Mouse (Mus musculus): ENCODE measurements around the gene Iqcf6. TPM values are rescaled to one million over a fixed set of nuclear protein-coding genes. Genes with fewer than 3 reads are reported as not detected.
A peak's percentile ranks its signal among the peaks of the same experiment; 100 is the strongest.
"Not testable (repeated sequence)": the region's sequence is repeated elsewhere in the genome, so short reads cannot be mapped to it uniquely, and the experiment has no call there.

Gene Iqcf6
- polyA plus RNA-seq, 1 experiment from 2014 or later = not detected

GRCm38 (mm10) chr9:106627796-106628195 is 1.4 kb downstream of the Iqcf6 start:
- not testable (repeated sequence) for H3K4me1 ChIP-seq; H3K4me3 ChIP-seq (replicated peaks); H3K9ac ChIP-seq (replicated peaks); H3K9me3 ChIP-seq (replicated peaks); H3K27me3 ChIP-seq (replicated peaks); H3K36me3 ChIP-seq; H3K4me2 ChIP-seq; ATAC-seq (ENCODE audit: low FRiP score); H3K27ac ChIP-seq (replicated peaks)
- 28% methylated on average over 8 of the region's 8 CpGs for WGBS

GRCm38 (mm10) chr9:106632185-106632584 is 5.8 kb downstream of the Iqcf6 start:
- no peak for ATAC-seq (ENCODE audit: low FRiP score)
- Histone ChIP-seq H3K4me3 (replicated peaks) (no peak overlapping the region), H3K9me3 (replicated peaks) (no peaks in the 10 kb centered on the region), H3K4me2 (no peak overlapping the region), H3K4me1 (no peaks in the 10 kb centered on the region), H3K9ac (replicated peaks) (no peak overlapping the region), H3K27me3 (replicated peaks) (no peaks in the 10 kb centered on the region), H3K36me3 (no peaks in the 10 kb centered on the region), H3K27ac (replicated peaks) (no peak overlapping the region)
- whole genome bisulfite sequencing = 66% methylated on average over 5 of the region's 5 CpGs

- no peaks in the 10 kb centered on the region for H3K9me3 ChIP-seq (replicated peaks)
- no peaks in the 10 kb centered on the region for H3K27me3 ChIP-seq (replicated peaks)
- H3K4me2 ChIP-seq = no peak overlapping the region
- ATAC-seq (ENCODE audit: low FRiP score) = no peak
- no peak overlapping the region for H3K27ac ChIP-seq (replicated peaks)
- no peaks in the 10 kb centered on the region for H3K4me1 ChIP-seq
- H3K36me3 ChIP-seq = no peaks in the 10 kb centered on the region
- WGBS = 93% methylated on average over 8 of the region's 8 CpGs
- H3K4me3 ChIP-seq (replicated peaks) = no peak overlapping the region
- no peak overlapping the region for H3K9ac ChIP-seq (replicated peaks)
These were observed 11.8 kb downstream of the Iqcf6 start for GRCm38 (mm10) chr9:106638154-106638553.

GRCm38 (mm10) chr9:106641346-106641745 is 15.0 kb downstream of the Iqcf6 start:
- H3K9ac ChIP-seq (replicated peaks) = no peak overlapping the region
- no peak overlapping the region for H3K4me2 ChIP-seq
- H3K27me3 ChIP-seq (replicated peaks) = no peaks in the 10 kb centered on the region
- H3K9me3 ChIP-seq (replicated peaks) = no peaks in the 10 kb centered on the region
- no peaks in the 10 kb centered on the region for H3K36me3 ChIP-seq
- H3K4me1 ChIP-seq = no peaks in the 10 kb centered on the region
- no peak for ATAC-seq (ENCODE audit: low FRiP score)
- 66% methylated on average over 5 of the region's 5 CpGs for WGBS
- H3K4me3 ChIP-seq (replicated peaks) = no peak overlapping the region
- H3K27ac ChIP-seq (replicated peaks) = no peak overlapping the region

GRCm38 (mm10) chr9:106643128-106643527 is 16.7 kb downstream of the Iqcf6 start:
- no peak overlapping the region for H3K4me3 ChIP-seq (replicated peaks)
- no peaks in the 10 kb centered on the region for H3K9me3 ChIP-seq (replicated peaks)
- no peak overlapping the region for H3K9ac ChIP-seq (replicated peaks)
- no peak for ATAC-seq (ENCODE audit: low FRiP score)
- H3K27ac ChIP-seq (replicated peaks) = no peak overlapping the region
- WGBS = 32% methylated on average over 7 of the region's 7 CpGs
- no peaks in the 10 kb centered on the region for H3K36me3 ChIP-seq
- H3K4me2 ChIP-seq = no peak overlapping the region
- H3K27me3 ChIP-seq (replicated peaks) = no peaks in the 10 kb centered on the region
- H3K4me1 ChIP-seq = no peaks in the 10 kb centered on the region

GRCm38 (mm10) chr9:106643787-106644186 is 17.4 kb downstream of the Iqcf6 start:
- ATAC-seq (ENCODE audit: low FRiP score) = no peak
- Histone ChIP-seq H3K27ac (replicated peaks) (no peak overlapping the region), H3K4me3 (replicated peaks) (no peak overlapping the region), H3K4me2 (no peak overlapping the region), H3K9me3 (replicated peaks) (no peaks in the 10 kb centered on the region), H3K27me3 (replicated peaks) (no peaks in the 10 kb centered on the region), H3K4me1 (no peaks in the 10 kb centered on the region), H3K36me3 (no peaks in the 10 kb centered on the region), H3K9ac (replicated peaks) (no peak overlapping the region)
- WGBS = 72% methylated on average over 6 of the region's 6 CpGs

GRCm38 (mm10) chr9:106645684-106646271 is 19.4 kb downstream of the Iqcf6 start:
- Histone ChIP-seq H3K4me1 (no peaks in the 10 kb centered on the region), H3K9ac (replicated peaks) (no peak overlapping the region), H3K4me2 (no peak overlapping the region), H3K9me3 (replicated peaks) (no peaks in the 10 kb centered on the region), H3K36me3 (no peaks in the 10 kb centered on the region), H3K27ac (replicated peaks) (no peak overlapping the region), H3K27me3 (replicated peaks) (no peaks in the 10 kb centered on the region), H3K4me3 (replicated peaks) (no peak overlapping the region)
- no peak for ATAC-seq (ENCODE audit: low FRiP score)
- 82% methylated on average over 9 of the region's 9 CpGs for WGBS

- ATAC-seq (ENCODE audit: low FRiP score) = no peak
- 70% methylated on average over 27 of the region's 27 CpGs for WGBS
These were observed 20.8 kb downstream of the Iqcf6 start for GRCm38 (mm10) chr9:106647226-106647625.

GRCm38 (mm10) chr9:106652720-106653119 is 26.3 kb downstream of the Iqcf6 start:
- no peaks in the 10 kb centered on the region for H3K9me3 ChIP-seq (replicated peaks)
- H3K36me3 ChIP-seq = no peaks in the 10 kb centered on the region
- H3K4me1 ChIP-seq = peaks cover 18% of the 10 kb centered on the region
- WGBS = 86% methylated on average over 1 of the region's 1 CpGs
- no peak for ATAC-seq (ENCODE audit: low FRiP score)
- H3K4me3 ChIP-seq (replicated peaks) = no peak overlapping the region
- H3K9ac ChIP-seq (replicated peaks) = no peak overlapping the region
- no peak overlapping the region for H3K27ac ChIP-seq (replicated peaks)
- H3K27me3 ChIP-seq (replicated peaks) = peaks cover 14% of the 10 kb centered on the region; the same call in 1 of the 2 replicates
- H3K4me2 ChIP-seq = no peak overlapping the region

More at GRCm38 (mm10) chr9:106647226-106647625, 20.8 kb downstream of the Iqcf6 start:
- Histone ChIP-seq H3K36me3 (no peaks in the 10 kb centered on the region), H3K27ac (replicated peaks) (no peak overlapping the region), H3K4me3 (replicated peaks) (no peak overlapping the region), H3K27me3 (replicated peaks) (no peaks in the 10 kb centered on the region), H3K9me3 (replicated peaks) (no peaks in the 10 kb centered on the region), H3K4me2 (no peak overlapping the region), H3K9ac (replicated peaks) (no peak overlapping the region), H3K4me1 (no peaks in the 10 kb centered on the region)

- WGBS = under 1% methylated on average over 32 of the region's 44 CpGs
These were observed 29.7 kb downstream of the Iqcf6 start, which contains the start of gene Grm2 for GRCm38 (mm10) chr9:106655884-106656720. TSS of gene Grm2 (minus strand) at chr9:106656082.

GRCm38 (mm10) chr9:106656820-106657219 is 30.4 kb downstream of the Iqcf6 start:
- Histone ChIP-seq H3K9me3 (replicated peaks) (no peaks in the 10 kb centered on the region), H3K9ac (replicated peaks) (peak overlapping the region; percentile 53; the same call in 1 of the 2 replicates), H3K27ac (replicated peaks) (no peak overlapping the region), H3K4me3 (replicated peaks) (no peak overlapping the region), H3K4me2 (peak overlapping the region; percentile 92; the same call in 1 of the 2 replicates), H3K27me3 (replicated peaks) (peaks cover 14% of the 10 kb centered on the region; the same call in 1 of the 2 replicates), H3K36me3 (peaks cover 37% of the 10 kb centered on the region), H3K4me1 (peaks cover 18% of the 10 kb centered on the region)
- 40% methylated on average over 5 of the region's 5 CpGs for WGBS
- ATAC-seq (ENCODE audit: low FRiP score) = no peak

More at GRCm38 (mm10) chr9:106655884-106656720, 29.7 kb downstream of the Iqcf6 start, which contains the start of gene Grm2:
- Histone ChIP-seq H3K9me3 (replicated peaks) (no peaks in the 10 kb centered on the region), H3K27me3 (replicated peaks) (peaks cover 14% of the 10 kb centered on the region; the same call in 1 of the 2 replicates), H3K4me3 (replicated peaks) (peak within 1 kb of the TSS; percentile 55), H3K4me1 (peaks cover 18% of the 10 kb centered on the region), H3K4me2 (peak within 1 kb of the TSS; percentile 92), H3K9ac (replicated peaks) (peak within 1 kb of the TSS; percentile 53), H3K36me3 (peaks cover 30% of the 10 kb centered on the region), H3K27ac (replicated peaks) (no peak within 1 kb of the TSS)
- ATAC-seq (ENCODE audit: low FRiP score) = peak; percentile 79

GRCm38 (mm10) chr9:106657592-106657991 is 31.2 kb downstream of the Iqcf6 start:
- no peak overlapping the region for H3K27ac ChIP-seq (replicated peaks)
- 37% methylated on average over 5 of the region's 5 CpGs for WGBS
- H3K27me3 ChIP-seq (replicated peaks) = peaks cover 14% of the 10 kb centered on the region; the same call in 1 of the 2 replicates
- no peak overlapping the region for H3K4me2 ChIP-seq
- ATAC-seq (ENCODE audit: low FRiP score) = no peak
- H3K4me3 ChIP-seq (replicated peaks) = no peak overlapping the region
- H3K36me3 ChIP-seq = peaks cover 44% of the 10 kb centered on the region
- no peak overlapping the region for H3K9ac ChIP-seq (replicated peaks)
- H3K4me1 ChIP-seq = peaks cover 18% of the 10 kb centered on the region
- H3K9me3 ChIP-seq (replicated peaks) = no peaks in the 10 kb centered on the region
